Mouse (Mus musculus): ENCODE measurements around the gene Nifk. TPM values are rescaled to one million over a fixed set of nuclear protein-coding genes. Genes with fewer than 3 reads are reported as not detected.
A peak's percentile ranks its signal among the peaks of the same experiment; 100 is the strongest.

Nifk gene
- polyA plus RNA-seq (2012) = 8.1 and 36.7 TPM in 2 replicates

GRCm38 (mm10) chr1:118321661-118322201 is at the start of gene Nifk:
Gene Nifk, plus strand, starts transcription at chr1:118321839.
- TF ChIP-seq GATA1 (IDR thresholded peaks at IDR 0.05; ENCODE audit: low read length) = no peak

- TF ChIP-seq GATA1 (IDR thresholded peaks at IDR 0.05; ENCODE audit: low read length) = no peak
These were observed 46.5 kb upstream of the Nifk start for GRCm38 (mm10) chr1:118275139-118275538.

GRCm38 (mm10) chr1:118292291-118292690 is 29.3 kb upstream of the Nifk start:
- TF ChIP-seq GATA1 (IDR thresholded peaks at IDR 0.05; ENCODE audit: low read length) = no peak

GRCm38 (mm10) chr1:118294192-118294591 is 27.4 kb upstream of the Nifk start:
- TF ChIP-seq GATA1 (IDR thresholded peaks at IDR 0.05; ENCODE audit: low read length) = no peak

- TF ChIP-seq GATA1 (IDR thresholded peaks at IDR 0.05; ENCODE audit: low read length) = no peak
These were observed 26.8 kb upstream of the Nifk start for GRCm38 (mm10) chr1:118294826-118295225.

- TF ChIP-seq GATA1 (IDR thresholded peaks at IDR 0.05; ENCODE audit: low read length) = no peak
These were observed 25.0 kb upstream of the Nifk start for GRCm38 (mm10) chr1:118296673-118297072.

- TF ChIP-seq GATA1 (IDR thresholded peaks at IDR 0.05; ENCODE audit: low read length) = no peak
These were observed 23.9 kb upstream of the Nifk start for GRCm38 (mm10) chr1:118297719-118298118.

- TF ChIP-seq GATA1 (IDR thresholded peaks at IDR 0.05; ENCODE audit: low read length) = peak; percentile 13
These were observed 10.6 kb upstream of the Nifk start for GRCm38 (mm10) chr1:118310780-118311621.

- TF ChIP-seq GATA1 (IDR thresholded peaks at IDR 0.05; ENCODE audit: low read length) = no peak
These were observed 9.9 kb upstream of the Nifk start, which contains the start of gene Tsn for GRCm38 (mm10) chr1:118311622-118312326. Gene Tsn, minus strand, starts transcription at chr1:118311739.

- TF ChIP-seq GATA1 (IDR thresholded peaks at IDR 0.05; ENCODE audit: low read length) = no peak
These were observed 943 bp upstream of the Nifk start for GRCm38 (mm10) chr1:118320696-118321095.

GRCm38 (mm10) chr1:118334749-118335713 is 13.4 kb downstream of the Nifk start:
- no peak for TF ChIP-seq GATA1 (IDR thresholded peaks at IDR 0.05; ENCODE audit: low read length)

GRCm38 (mm10) chr1:118335847-118336246 is 14.2 kb downstream of the Nifk start:
- TF ChIP-seq GATA1 (IDR thresholded peaks at IDR 0.05; ENCODE audit: low read length) = no peak

GRCm38 (mm10) chr1:118337921-118338320 is 16.3 kb downstream of the Nifk start:
- no peak for TF ChIP-seq GATA1 (IDR thresholded peaks at IDR 0.05; ENCODE audit: low read length)

- no peak for TF ChIP-seq GATA1 (IDR thresholded peaks at IDR 0.05; ENCODE audit: low read length)
These were observed 22.2 kb downstream of the Nifk start for GRCm38 (mm10) chr1:118343649-118344435.
